Mouse (Mus musculus) adrenal gland, postnatal 25 days (tissue): Measurements from ENCODE around the gene Cct3. TPM values are rescaled to one million over a fixed set of nuclear protein-coding genes. Genes with fewer than 3 reads are reported as not detected.
"Not testable (repeated sequence)": the region's sequence is repeated elsewhere in the genome, so short reads cannot be mapped to it uniquely, and the experiment has no call there.

Source experiments
- DNase-seq: peaks from one replicate; pipeline ENCODE4 v3.0.0; 2021; ENCODE audit warnings: mixed read lengths
- total RNA-seq: library from RNA; stranded (reverse); gene quantifications from 2 replicates; pipeline ENCODE4 v1.2.3, GENCODE M21; 2021

Gene Cct3
- total RNA-seq, 1 experiment from 2014 or later = 277 TPM

DNA sequence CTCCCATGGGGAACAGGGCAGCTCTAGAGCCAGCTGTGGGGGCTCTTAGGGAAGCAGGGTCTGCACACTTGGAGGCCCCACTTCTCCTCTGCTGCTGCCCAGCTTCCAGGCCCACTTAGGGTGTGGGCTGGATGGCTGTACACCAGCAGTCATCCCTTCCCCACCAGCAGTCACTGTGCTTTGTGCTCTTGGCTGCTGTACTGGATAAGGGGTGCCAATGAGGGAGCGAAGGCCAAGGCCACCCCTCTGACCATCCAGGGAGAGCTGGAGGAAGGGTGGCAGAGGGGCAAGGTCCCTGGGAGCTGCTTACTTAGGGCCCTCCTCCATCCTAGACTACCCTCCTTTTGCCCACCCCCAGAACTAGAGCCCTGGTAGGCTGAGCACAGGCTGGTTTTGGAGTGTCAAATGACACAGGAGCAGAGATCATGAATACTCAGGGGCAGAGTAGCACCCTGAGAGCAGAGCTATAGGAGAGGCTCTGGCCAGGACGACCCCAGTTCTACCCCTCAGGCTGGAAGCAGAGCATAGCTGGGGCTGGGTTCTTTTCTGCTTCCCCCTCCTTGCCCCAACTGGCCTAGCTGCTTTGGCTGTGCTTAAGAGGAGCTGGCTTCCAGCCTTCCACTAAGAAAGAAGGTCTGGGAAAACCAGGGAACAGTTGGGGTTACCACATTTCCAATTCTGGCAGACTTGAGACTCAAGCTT, 64.8 kb downstream of the Cct3 start:
- no peak for DNase-seq

DNA sequence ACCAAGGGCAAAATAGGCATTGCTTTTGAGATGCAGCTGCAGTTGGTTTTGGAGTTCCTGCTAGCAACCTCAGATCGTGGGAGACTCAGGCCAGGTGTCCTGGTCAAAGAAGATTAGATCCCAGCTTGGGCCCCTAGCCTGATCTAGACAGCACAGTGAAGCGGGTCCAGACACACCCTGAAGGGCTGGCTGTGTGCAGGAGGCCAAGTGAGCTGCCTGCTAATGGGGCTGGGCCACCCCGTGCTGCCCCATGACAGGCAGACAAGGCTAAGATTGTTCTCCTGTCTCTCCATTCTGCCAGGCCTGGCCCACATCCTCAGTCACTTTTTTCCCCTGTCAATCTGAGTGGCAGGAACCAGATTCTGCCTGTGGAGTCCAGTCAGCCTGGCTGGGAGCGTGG, 66.8 kb downstream of the Cct3 start:
- DNase-seq = no peak

GRCm38 (mm10) chr3:88364337-88364736, 67.4 kb downstream of the Cct3 start, which contains the start of gene Paqr6:
TSS of gene Paqr6 (plus strand) at chr3:88364584.
- peak; percentile 50 for DNase-seq

DNA sequence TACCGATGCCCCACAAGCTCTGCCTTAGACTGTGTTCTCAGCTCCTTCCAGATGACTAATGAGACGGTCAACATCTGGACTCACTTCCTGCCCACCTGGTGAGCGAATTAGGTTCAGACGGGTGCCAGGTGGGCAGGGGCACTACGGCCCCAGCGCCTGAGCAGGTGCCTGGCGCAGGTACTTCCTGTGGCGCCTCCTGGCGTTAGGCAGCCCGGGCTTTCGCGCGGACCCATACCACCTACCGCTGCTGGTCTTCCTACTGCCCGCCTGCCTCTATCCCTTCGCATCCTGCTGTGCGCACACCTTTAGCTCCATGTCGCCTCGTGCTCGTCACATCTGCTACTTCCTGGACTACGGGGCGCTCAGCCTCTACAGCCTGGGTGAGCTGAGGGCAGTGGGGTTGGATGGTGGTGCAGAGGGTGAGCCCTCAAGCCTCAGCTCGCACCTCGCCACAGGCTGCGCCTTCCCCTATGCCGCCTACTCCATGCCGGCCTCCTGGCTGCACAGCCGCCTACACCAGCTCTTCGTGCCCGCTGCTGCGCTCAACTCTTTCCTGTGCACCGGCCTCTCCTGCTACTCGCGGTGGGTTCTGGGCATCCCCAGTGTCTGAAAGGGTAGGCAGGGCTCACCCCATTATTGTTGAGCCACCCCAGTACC, 68.9 kb downstream of the Cct3 start:
- DNase-seq = no peak

GRCm38 (mm10) chr3:88366830-88367428, 70.0 kb downstream of the Cct3 start:
- peak; percentile 48 for DNase-seq

GRCm38 (mm10) chr3:88367517-88367916, 70.6 kb downstream of the Cct3 start:
- DNase-seq = not testable (repeated sequence)

DNA sequence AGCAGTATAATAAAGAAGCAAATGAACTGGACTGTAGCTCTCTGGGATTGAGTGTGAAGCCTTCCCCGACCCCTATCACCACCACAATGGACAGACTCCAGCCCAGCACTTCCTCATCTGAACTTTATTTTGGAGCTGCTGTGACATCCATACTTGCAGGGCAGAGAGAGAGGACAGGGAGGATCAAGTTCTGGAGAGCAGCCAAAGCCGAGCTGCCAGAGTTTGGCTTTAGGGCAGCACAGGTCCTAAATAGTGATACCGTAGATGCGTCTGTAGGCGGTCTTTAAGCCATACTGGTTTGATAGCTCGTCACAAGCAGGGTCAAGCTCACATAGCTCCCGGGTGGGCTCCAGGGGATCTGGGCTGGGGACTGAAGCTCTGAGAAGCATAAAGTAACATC, 71.6 kb downstream of the Cct3 start:
- DNase-seq = not testable (repeated sequence)

Other genes starting within 250 kb of the Cct3 start
- gene Naxe, start 238.6 kb upstream of the Cct3 start, total RNA-seq = 126 and 140 TPM in 2 replicates
- gene Ttc24, start 218.8 kb upstream of the Cct3 start, total RNA-seq = not detected in 2 replicates
- gene Iqgap3, start 215.1 kb upstream of the Cct3 start, total RNA-seq = 4.5 and 5.9 TPM in 2 replicates
- 104 TPM in 2 replicates for gene Mef2d, start 154.7 kb upstream of the Cct3 start, total RNA-seq
- gene Rhbg, start 42.4 kb upstream of the Cct3 start, total RNA-seq = 4.0 and 4.4 TPM in 2 replicates
- gene Gm38392, start 9.9 kb upstream of the Cct3 start, total RNA-seq = 1.6 and 2.5 TPM in 2 replicates
- gene Tsacc, start 117 bp upstream of the Cct3 start, total RNA-seq = 8.9 and 11.3 TPM in 2 replicates
- 183 and 214 TPM in 2 replicates for gene Glmp, start 27.9 kb downstream of the Cct3 start, total RNA-seq
- gene Tmem79, start 39.0 kb downstream of the Cct3 start, total RNA-seq = 6.6 and 7.8 TPM in 2 replicates
- gene Smg5, start 39.1 kb downstream of the Cct3 start, total RNA-seq = 55.3 and 59.1 TPM in 2 replicates
- 1.6 and 1.9 TPM in 2 replicates for gene Paqr6, start 67.5 kb downstream of the Cct3 start, total RNA-seq
- 0.79 and 2.3 TPM in 2 replicates for gene Bglap3, start 75.6 kb downstream of the Cct3 start, total RNA-seq
- 1.0 TPM in 1 of 2 replicates, not detected in the other for gene Bglap2, start 81.6 kb downstream of the Cct3 start, total RNA-seq
- gene Bglap, start 87.3 kb downstream of the Cct3 start, total RNA-seq = 4.3 TPM in 1 of 2 replicates, not detected in the other
- 34.9 and 41.2 TPM in 2 replicates for gene Pmf1, start 113.2 kb downstream of the Cct3 start, total RNA-seq
- gene Slc25a44, start 128.0 kb downstream of the Cct3 start, total RNA-seq = 42.9 and 45.9 TPM in 2 replicates
- 6.0 and 6.2 TPM in 2 replicates for gene Sema4a, start 164.1 kb downstream of the Cct3 start, total RNA-seq
- gene Lmna, start 212.8 kb downstream of the Cct3 start, total RNA-seq = 90.6 and 91.1 TPM in 2 replicates
- gene Mex3a, start 235.3 kb downstream of the Cct3 start, total RNA-seq = 3.3 and 3.5 TPM in 2 replicates